Mouse (Mus musculus) right cerebral cortex, postnatal 4 days (tissue): ENCODE measurements around the gene Gramd4.
"Not testable (repeated sequence)": the region's sequence is repeated elsewhere in the genome, so short reads cannot be mapped to it uniquely, and the experiment has no call there.

Source experiments
- DNase-seq: peaks from one replicate; pipeline ENCODE4 v3.0.0-alpha.2; 2022

Gene Gramd4

GRCm38 (mm10) chr15:86119186-86119585, 61.7 kb downstream of the Gramd4 start:
- DNase-seq: no peak

DNA sequence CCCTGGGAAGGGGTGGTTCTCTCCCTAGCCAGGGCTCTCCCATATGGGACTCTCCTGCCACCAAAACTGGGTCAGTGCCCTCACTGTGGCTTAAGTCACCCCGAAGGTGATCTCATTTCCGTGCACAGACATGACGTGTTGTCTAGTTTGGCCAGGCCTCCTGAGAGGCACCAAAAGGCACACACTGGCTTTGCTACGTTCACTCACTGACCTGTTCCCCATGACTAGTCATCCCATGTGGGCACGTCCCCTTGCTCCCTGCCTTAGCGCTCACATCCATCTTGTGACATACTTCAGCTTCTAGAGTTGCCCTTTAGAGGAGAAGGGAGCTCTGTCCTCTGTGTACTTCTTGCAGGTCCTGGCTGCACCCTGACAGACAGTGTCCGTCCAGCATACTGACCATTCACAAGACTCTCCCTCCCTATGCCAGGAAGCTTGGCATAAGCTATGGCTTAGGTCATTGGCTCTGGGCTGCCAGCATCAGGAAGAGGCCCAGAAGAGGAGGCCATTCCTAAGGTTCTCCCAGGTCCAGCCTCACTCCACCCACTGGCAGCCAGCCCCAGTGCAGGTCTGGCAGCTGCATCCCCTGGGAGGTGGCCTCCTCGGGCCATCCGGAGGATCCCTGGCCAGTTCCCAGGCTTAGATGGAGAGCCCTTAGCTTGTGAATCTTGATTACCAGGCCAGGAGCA, 64.9 kb downstream of the Gramd4 start:
- DNase-seq: no peak

DNA sequence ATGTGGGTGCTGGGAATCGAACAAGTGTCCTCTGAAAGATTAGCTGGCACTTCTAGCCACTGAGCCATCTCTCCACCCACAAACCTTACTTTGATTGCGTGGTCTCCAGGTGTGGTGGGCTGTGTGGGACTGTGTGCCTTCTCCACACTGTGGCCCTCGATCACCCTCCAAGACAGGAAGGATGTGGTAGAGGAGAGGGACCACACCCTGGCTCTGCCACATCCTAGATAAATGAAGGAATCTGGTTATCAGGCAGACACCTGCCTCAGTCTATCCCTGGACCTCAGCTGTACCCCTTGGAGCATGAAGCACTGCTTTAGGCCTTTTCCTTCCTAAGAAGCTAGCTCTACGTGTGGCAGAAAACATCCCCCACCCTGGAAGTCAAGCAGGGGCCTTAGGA, 65.9 kb downstream of the Gramd4 start:
- no peak for DNase-seq

- DNase-seq: peak; percentile 80
Measured at GRCm38 (mm10) chr15:86124359-86124758, 66.9 kb downstream of the Gramd4 start.

DNA sequence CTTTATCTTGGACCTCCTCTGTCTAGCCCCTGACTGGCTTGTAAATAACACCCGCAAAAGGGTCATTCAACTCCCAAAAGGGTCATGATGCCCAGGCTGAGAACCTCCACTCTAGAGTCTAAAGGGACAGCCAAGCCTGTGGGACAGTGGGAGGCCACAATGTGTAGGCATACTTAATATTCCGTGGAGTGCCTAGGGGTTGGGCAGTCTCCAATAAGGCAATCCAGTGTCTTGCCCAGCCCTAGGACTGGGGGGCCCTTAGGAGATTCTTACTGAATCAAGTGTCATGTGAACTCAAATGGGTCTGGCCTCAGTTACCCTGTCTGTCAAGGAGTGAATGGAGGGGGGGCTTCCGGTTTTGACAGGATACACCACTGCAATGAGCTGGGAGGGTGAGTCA, 71.5 kb downstream of the Gramd4 start:
- no peak for DNase-seq

DNA sequence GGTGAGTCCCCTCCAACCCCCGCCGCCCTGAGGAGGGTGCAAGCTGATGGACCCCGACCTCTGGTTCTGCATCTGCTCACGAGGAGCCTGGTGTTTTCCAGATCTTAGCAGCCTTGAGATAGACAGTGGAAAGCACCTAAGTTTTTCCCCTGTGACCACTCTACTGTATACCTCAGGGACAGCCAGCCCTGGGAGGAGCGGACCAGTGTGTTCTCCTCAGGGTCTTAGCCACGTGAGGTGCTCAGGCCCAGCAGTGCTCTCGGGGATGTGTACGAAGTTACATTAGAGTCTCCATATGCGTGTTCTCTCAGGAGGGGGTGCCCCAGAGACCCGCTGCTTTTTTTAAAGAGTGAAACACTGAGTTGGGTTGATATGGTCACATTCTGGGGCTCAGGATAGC, 73.2 kb downstream of the Gramd4 start:
- no peak for DNase-seq

DNA sequence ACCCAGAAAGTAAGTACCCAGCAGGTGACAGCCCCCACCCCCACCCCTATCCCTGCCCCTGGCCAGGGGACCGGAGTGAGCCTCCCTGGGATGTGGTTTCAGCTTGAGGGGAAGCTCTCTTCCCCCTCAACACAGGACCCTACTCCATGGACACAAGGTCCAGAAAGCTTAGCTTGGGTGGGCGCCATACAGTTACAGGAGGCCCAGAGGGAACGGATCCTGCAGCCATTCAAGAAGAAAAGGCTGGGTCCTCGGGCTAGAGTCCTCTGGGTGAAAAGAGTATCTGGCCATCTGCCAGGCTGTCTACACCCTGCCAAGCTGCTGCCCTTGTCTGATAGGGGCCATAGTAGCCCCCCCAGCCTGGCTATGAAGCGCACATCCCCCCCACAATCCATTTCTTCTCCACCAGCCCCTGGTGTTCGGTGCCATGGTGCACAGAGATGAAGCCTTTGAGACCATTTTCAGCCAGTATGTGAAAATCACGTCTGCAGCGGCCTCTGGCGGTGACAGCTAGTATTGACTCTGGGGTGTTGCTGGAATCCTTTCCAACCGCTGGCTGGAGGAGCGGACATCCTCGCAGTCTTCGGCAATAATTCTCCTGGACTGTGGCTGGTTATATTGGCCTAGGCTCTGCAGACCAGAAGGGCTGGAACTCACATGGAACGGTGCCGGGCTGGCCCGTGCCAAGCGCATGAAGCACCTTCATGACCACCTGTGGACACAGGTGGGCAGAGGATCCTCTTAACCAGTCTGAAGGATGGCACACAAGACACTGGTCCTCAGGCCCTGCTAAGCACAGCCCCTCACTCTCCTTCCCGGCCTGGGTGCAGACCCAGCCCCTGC, 77.7 kb downstream of the Gramd4 start:
- DNase-seq: peak; percentile 94

GRCm38 (mm10) chr15:86137638-86138037, 80.1 kb downstream of the Gramd4 start:
- DNase-seq: peak; percentile 61

GRCm38 (mm10) chr15:86140323-86140722, 82.8 kb downstream of the Gramd4 start:
- DNase-seq: peak; percentile 72

DNA sequence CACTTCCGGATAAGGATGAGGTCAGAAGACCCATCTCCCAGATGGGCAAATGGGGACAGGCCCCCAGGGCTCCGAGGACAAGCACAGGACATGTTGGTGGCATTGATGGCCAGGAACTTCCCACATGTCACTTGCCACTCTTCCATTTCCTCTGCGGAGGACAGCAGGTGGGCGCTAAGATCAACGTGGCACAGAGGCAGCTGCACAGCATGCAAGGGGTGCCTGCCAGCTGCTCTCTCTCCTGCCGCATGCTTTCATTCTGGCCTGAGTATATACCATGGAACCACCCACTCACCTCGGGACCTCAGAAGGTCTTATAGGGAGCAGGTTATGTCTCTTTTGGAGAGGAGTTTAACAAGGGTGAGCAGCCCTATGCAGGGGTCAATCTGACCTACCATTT, 87.1 kb downstream of the Gramd4 start:
- no peak for DNase-seq

DNA sequence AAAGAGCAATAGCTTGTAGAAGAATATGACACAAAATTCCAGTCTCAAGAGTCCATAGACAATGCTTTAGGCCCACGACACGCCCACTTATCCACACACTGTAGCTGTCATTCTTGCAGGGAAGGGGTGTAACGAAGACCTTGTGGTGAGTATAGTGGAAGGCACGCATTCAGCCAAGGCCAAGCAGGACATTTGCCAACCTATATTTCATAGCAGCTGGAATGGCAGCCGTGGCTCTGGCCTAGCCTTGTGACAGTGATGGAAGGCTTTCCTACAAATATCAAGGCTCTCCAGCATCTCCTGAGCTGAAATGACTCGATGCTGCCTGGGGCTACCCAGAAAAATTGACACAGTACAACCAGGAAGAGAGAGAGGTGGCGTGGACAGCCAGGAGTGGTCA, 87.6 kb downstream of the Gramd4 start:
- DNase-seq: no peak

- DNase-seq: no peak
Measured at GRCm38 (mm10) chr15:86146922-86147321, 89.4 kb downstream of the Gramd4 start.

- DNase-seq: no peak
Measured at GRCm38 (mm10) chr15:86150593-86150992, 93.1 kb downstream of the Gramd4 start.

DNA sequence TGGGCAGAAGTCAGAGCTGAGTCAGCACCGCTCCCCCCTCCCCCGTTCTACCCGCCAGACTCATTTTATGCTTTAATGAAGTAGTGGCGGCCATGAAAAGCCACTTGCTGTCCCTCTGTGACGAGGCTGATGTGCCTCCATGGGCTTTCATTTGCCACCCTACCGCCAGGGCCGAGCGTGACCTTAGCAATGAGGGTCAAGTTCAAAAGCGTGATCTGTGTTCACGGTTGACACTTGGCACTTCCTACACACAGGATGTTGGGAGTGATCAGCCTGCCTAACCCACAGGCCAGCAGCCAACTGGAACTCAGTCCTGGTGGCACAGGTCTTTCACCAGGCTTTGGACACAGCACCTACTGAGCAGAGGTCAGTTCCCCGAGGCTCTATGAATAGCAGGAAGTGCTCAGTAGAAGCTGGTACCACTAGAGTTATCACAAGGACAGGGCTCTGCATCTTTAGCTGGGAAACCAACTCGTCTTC, 96.0 kb downstream of the Gramd4 start:
- DNase-seq: no peak

DNA sequence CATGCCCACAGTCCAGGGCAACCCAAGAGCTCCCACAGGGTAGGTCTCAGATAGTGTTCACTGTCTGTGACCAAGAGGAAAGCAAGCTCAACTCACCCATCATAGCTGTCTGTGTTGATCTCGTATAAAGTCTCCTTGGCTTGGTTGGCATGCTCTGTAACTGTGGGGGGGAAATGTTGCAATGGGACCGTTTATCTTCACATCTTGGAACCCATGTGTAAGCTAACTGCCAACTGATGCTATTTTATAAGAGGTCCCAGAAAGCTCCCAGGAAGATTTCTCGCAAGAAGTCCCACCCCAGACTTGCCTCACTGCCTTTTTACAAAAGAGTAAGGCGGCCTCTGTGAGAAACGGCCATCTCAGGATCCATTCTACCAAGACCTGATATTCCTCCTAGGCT, 99.0 kb downstream of the Gramd4 start:
- no peak for DNase-seq

GRCm38 (mm10) chr15:86159093-86159492, 101.6 kb downstream of the Gramd4 start:
- no peak for DNase-seq

DNA sequence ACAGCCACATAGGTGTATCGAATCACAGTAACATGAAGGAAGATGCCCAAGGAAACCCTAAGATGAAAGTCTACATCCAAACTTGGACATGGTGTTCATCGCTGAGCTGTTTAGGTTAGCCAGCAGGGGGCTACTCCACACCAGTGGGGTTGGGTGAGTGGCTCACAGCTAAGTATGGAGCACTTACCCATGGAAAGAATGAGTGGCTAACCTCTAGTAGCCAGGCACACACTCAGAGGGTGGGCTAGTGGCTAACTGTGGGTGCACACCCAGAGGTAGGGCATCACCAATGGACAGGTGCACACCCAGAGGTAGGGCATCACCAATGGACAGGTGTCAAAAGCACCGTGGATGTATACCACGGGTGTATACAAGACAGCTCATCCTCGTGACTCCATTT, 102.2 kb downstream of the Gramd4 start:
- no peak for DNase-seq

DNA sequence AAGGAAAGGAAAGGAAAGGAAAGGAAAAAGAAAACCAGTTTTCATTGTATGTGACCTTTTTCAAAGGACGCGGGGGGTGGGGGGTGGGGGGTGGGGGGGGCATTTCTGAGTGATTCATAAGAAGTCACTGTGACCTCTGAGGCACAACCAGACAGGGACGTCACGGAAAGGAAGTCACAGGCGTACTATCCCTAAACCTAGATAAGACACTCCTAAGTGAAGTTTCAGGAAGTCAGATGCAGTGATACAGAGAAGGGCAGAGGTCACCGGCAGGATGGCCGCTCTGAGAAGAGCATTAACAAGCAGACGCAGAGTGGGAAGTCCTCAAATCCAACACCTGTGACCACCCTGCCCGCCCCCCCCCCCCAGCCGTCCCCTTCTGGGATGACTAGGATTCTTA, 103.4 kb downstream of the Gramd4 start:
- DNase-seq: no peak

DNA sequence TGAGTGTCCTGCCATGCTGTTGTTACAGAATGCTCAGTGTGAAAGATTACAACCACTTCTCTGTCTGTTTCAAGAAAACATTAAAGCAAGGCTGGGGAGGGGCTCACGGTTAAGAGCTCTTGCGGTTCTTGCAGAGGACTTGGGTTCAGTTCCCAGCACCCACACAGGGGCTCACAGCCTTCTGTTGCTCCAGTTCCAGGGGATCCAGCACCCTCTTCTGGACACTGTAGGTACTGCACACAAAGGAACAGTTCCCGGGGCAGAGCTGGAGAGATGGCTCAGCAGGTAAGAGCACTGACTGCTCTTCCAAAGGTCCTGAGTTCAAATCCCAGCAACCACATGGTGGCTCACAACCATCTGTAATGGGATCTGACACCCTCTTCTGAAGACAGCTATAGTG, 104.3 kb downstream of the Gramd4 start:
- not testable (repeated sequence) for DNase-seq

DNA sequence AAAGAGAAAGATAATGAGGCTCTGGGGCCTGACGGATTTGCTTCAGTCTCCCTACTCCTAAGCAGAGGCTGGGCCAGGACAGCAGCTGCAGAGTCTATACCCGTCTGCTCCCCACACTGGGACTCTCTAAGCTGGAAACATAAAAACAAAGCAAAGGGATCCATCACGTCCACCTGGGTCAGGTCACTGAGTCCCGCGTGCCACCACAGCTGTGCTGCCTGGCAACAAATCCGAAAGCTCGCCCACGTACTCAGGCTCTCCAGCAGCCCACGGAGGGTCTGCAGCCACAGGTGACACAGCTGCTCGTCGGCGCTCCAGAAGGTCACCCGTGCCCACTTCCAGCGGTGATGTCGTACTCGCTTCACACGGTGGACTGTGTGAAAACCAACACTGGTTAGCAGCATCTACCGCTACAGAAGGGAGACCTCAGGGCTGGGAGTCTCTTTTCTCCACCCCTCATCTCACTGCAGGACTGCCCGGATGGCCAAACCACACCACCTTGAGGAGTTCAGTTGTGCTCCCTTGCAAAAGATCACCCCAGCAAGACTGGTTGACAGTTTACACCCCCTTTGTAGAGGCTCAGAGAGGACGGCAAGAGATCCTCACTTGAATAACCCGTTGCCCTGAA, 107.3 kb downstream of the Gramd4 start:
- DNase-seq: no peak

GRCm38 (mm10) chr15:86165811-86166590, 108.5 kb downstream of the Gramd4 start:
- DNase-seq: no peak

GRCm38 (mm10) chr15:86167032-86167655, 109.6 kb downstream of the Gramd4 start:
- DNase-seq: no peak
